Mouse (Mus musculus) midbrain, postnatal 0 days (tissue): Measurements from ENCODE around the gene Pramef12. TPM values are rescaled to one million over a fixed set of nuclear protein-coding genes. Genes with fewer than 3 reads are reported as not detected.

Source experiments
- ATAC-seq: fragments of 200-750 bp; cut with Nextera tagmentation; 2 replicates; pipeline ENCODE4 v1.8.0; 2017; ENCODE audit warnings: moderate number of reproducible peaks, mild to moderate bottlenecking, moderate TSS enrichment, moderate library complexity; ENCODE audit not compliant: low FRiP score
- DNase-seq: peaks from one replicate; pipeline ENCODE4 v3.0.0-alpha.2; 2015; ENCODE audit warnings: low spot score
- H3K27ac ChIP-seq: fragments of 300-500 bp; sonication (generic); 2 replicates; pipeline ENCODE4 v1.5.1; 2014; ENCODE audit warnings: low read depth, mild to moderate bottlenecking, low read length, mixed read lengths
- H3K27me3 ChIP-seq: fragments of 300-500 bp; sonication (generic); 2 replicates; pipeline ENCODE4 v1.6.1; 2014; ENCODE audit warnings: low read length, control low read depth, mixed read lengths; ENCODE audit not compliant: insufficient read depth
- H3K36me3 ChIP-seq: fragments of 300-500 bp; sonication (generic); 2 replicates; pipeline ENCODE4 v1.6.1; 2014; ENCODE audit warnings: low read length, control low read depth, mixed read lengths; ENCODE audit not compliant: insufficient read depth
- H3K4me1 ChIP-seq: fragments of 300-500 bp; sonication (generic); 2 replicates; pipeline ENCODE4 v1.6.1; 2014; ENCODE audit warnings: mild to moderate bottlenecking, control low read depth, antibody characterized with exemption, low read length, mixed read lengths; ENCODE audit not compliant: insufficient read depth
- H3K4me2 ChIP-seq: fragments of 300-500 bp; sonication (generic); 2 replicates; pipeline ENCODE4 v1.6.1; 2014; ENCODE audit warnings: low read depth, mild to moderate bottlenecking, low read length, mixed read lengths; ENCODE audit not compliant: poor library complexity, severe bottlenecking
- H3K4me3 ChIP-seq: fragments of 300-500 bp; sonication (generic); 2 replicates; pipeline ENCODE4 v1.5.1; 2014; ENCODE audit warnings: low read depth, mild to moderate bottlenecking, low read length, moderate library complexity
- H3K9ac ChIP-seq: fragments of 300-500 bp; sonication (generic); replicated peaks from 2 replicates; pipeline ENCODE4 v1.6.1; 2014; ENCODE audit warnings: mild to moderate bottlenecking, low read length, moderate library complexity, mixed read lengths; ENCODE audit not compliant: poor library complexity, severe bottlenecking
- H3K9me3 ChIP-seq: fragments of 300-500 bp; sonication (generic); 2 replicates; pipeline ENCODE4 v1.6.1; 2016; ENCODE audit warnings: low read length, control low read depth
- CTCF ChIP-seq: IDR thresholded peaks from 2 replicates; pipeline ENCODE4 v1.5.1; 2016; ENCODE audit warnings: antibody characterized with exemption, mild to moderate bottlenecking
- WGBS: fragments of 180-500 bp; shearing (Covaris S2); extraction: QIAGEN DNeasy Blood & Tissue Kit; methylation state at CpG from one replicate; pipeline ENCODE4 v1.1.7; 2014; 5-methylcytosine and 5-hydroxymethylcytosine counted together
- polyA plus RNA-seq: library from polyadenylated mRNA; unstranded; fragments of >200 nt; fragmentation: Nextera tagmentation; extraction: Ambion mirVana; gene quantifications from 2 replicates; pipeline ENCODE4 v1.2.1, GENCODE M21; 2015
- total RNA-seq: library from RNA; depleted of rRNA; stranded (reverse); fragments of >200 nt; gene quantifications from 2 replicates; pipeline ENCODE4 v1.2.3, GENCODE M21; 2014

Gene Pramef12
- total and polyA plus RNA-seq, 2 experiments from 2014 or later: 0.22 TPM; not detected in 1

- ATAC-seq: no peak
- no peak for TF ChIP-seq CTCF
- Histone ChIP-seq H3K9me3 (peaks cover 38% of the 10 kb centered on the region), H3K4me1 (no peaks in the 10 kb centered on the region), H3K36me3 (no peaks in the 10 kb centered on the region), H3K9ac (no peak overlapping the region), H3K4me3 (no peak overlapping the region), H3K27me3 (no peaks in the 10 kb centered on the region), H3K4me2 (no peak overlapping the region), H3K27ac (no peak overlapping the region)
- DNase-seq: no peak
- WGBS: 84% methylated on average over 5 of the region's 5 CpGs
These were observed 25.0 kb upstream of the Pramef12 start for GRCm38 (mm10) chr4:144433216-144433615.

GRCm38 (mm10) chr4:144430723-144431122 is 22.5 kb upstream of the Pramef12 start:
- peaks cover 28% of the 10 kb centered on the region for H3K9me3 ChIP-seq
- no peaks in the 10 kb centered on the region for H3K36me3 ChIP-seq
- H3K4me2 ChIP-seq: no peak overlapping the region
- TF ChIP-seq CTCF: no peak
- no peak overlapping the region for H3K9ac ChIP-seq
- no peaks in the 10 kb centered on the region for H3K4me1 ChIP-seq
- no peak overlapping the region for H3K4me3 ChIP-seq
- 92% methylated on average over 2 of the region's 2 CpGs for WGBS
- ATAC-seq (no peak), DNase-seq (no peak)
- no peaks in the 10 kb centered on the region for H3K27me3 ChIP-seq
- H3K27ac ChIP-seq: no peak overlapping the region

GRCm38 (mm10) chr4:144428868-144429267 is 20.6 kb upstream of the Pramef12 start:
- Histone ChIP-seq H3K9me3 (peaks cover 30% of the 10 kb centered on the region), H3K27ac (no peak overlapping the region), H3K36me3 (no peaks in the 10 kb centered on the region), H3K9ac (no peak overlapping the region), H3K27me3 (no peaks in the 10 kb centered on the region), H3K4me1 (no peaks in the 10 kb centered on the region), H3K4me2 (no peak overlapping the region), H3K4me3 (no peak overlapping the region)
- DNase-seq: no peak
- no peak for TF ChIP-seq CTCF
- 25% methylated on average over 3 of the region's 3 CpGs for WGBS
- no peak for ATAC-seq

GRCm38 (mm10) chr4:144424590-144424989 is 16.3 kb upstream of the Pramef12 start:
- H3K4me3 ChIP-seq: no peak overlapping the region
- no peak overlapping the region for H3K27ac ChIP-seq
- H3K4me2 ChIP-seq: no peak overlapping the region
- DNase-seq (no peak), ATAC-seq (no peak)
- no peak for TF ChIP-seq CTCF
- no peaks in the 10 kb centered on the region for H3K27me3 ChIP-seq
- H3K36me3 ChIP-seq: no peaks in the 10 kb centered on the region
- no peaks in the 10 kb centered on the region for H3K4me1 ChIP-seq
- H3K9me3 ChIP-seq: peaks cover 36% of the 10 kb centered on the region
- no peak overlapping the region for H3K9ac ChIP-seq
- WGBS: 76% methylated on average over 5 of the region's 5 CpGs

- no peak for TF ChIP-seq CTCF
- DNase-seq: no peak
- no peaks in the 10 kb centered on the region for H3K4me1 ChIP-seq
- H3K4me2 ChIP-seq: no peak overlapping the region
- H3K4me3 ChIP-seq: no peak overlapping the region
- no peak overlapping the region for H3K27ac ChIP-seq
- H3K27me3 ChIP-seq: no peaks in the 10 kb centered on the region
- no peaks in the 10 kb centered on the region for H3K36me3 ChIP-seq
- ATAC-seq: no peak
- H3K9ac ChIP-seq: no peak overlapping the region
- peaks cover 44% of the 10 kb centered on the region for H3K9me3 ChIP-seq
These were observed 12.4 kb upstream of the Pramef12 start for GRCm38 (mm10) chr4:144420644-144421043.

GRCm38 (mm10) chr4:144406261-144406660 is 2.0 kb downstream of the Pramef12 start:
- H3K27ac ChIP-seq: no peak overlapping the region
- ATAC-seq (no peak), DNase-seq (no peak)
- H3K4me3 ChIP-seq: no peak overlapping the region
- H3K4me2 ChIP-seq: no peak overlapping the region
- 60% methylated on average over 3 of the region's 3 CpGs for WGBS
- H3K27me3 ChIP-seq: no peaks in the 10 kb centered on the region
- no peak overlapping the region for H3K9ac ChIP-seq
- H3K4me1 ChIP-seq: no peaks in the 10 kb centered on the region
- no peaks in the 10 kb centered on the region for H3K36me3 ChIP-seq
- TF ChIP-seq CTCF: no peak
- H3K9me3 ChIP-seq: peaks cover 31% of the 10 kb centered on the region; the same call in 1 of the 2 replicates
